In genomic region chr17:25941511-25942241, GRCm38 (mm10) we compare ENCODE assay signal across 1 mouse cellular context.
TF ChIP-seq lines count a peak whose summit lies in the region.

No protein-coding gene starts in this region.

TF ChIP-seq in C2C12, 6 proteins besides CTCF, POLR2A, EP300 and RAD21:
- TF ChIP-seq MAX (IDR thresholded peaks at IDR 0.05) (peak; percentile 65), USF1 (IDR thresholded peaks at IDR 0.05; ENCODE audit: low read depth) (no peak)
